ENCODE assay signal across 9 mouse cellular contexts in genomic region chr13:42987931-42988579, GRCm38 (mm10).
DNase-seq lines count a peak whose midpoint lies in the region.
"Had no signal": no experiment of that assay in that cellular context is flagged by ENCODE, and none has a peak within 500 bp of the region (broad histone marks: within the 10 kb centered on the region; RNA-seq: fewer than 3 reads in every experiment).

No protein-coding gene starts in this region.

- DNase-seq in heart, postnatal 4 days = peak; percentile 43
- DNase-seq in heart, adult 9 months (ENCODE audit: low spot score in 2 of 2) = no peak
- DNase-seq in retina, adult 2 months (ENCODE audit: low read depth, low spot score) = peak; percentile 15
- DNase-seq in retina, embryonic 14.5 days (ENCODE audit: low spot score) = no peak
- DNase-seq in cerebellum, postnatal 25 days = peak; percentile 89 to 95
- peak; percentile 42 for DNase-seq in retina, postnatal 7 days (ENCODE audit: low read depth, low spot score)
- DNase-seq in spleen, postnatal 14 days (ENCODE audit: low spot score in 2 of 2) = no peak
- DNase-seq in thymus, adult 18-20 months = no peak
- DNase-seq: lung, postnatal 14 days had no signal

Comparison
In these comparisons a context has a peak if more than half of its experiments do, and no peak if none do; other contexts are left out.
1. DNase-seq: peak in heart, postnatal 4 days (single experiment), retina, adult 2 months (single experiment), cerebellum, postnatal 25 days (2 of 2) and retina, postnatal 7 days (single experiment); none in heart, adult 9 months (0 of 2), retina, embryonic 14.5 days (single experiment), spleen, postnatal 14 days (0 of 2) and thymus, adult 18-20 months (0 of 2).